Mouse (Mus musculus) hindbrain, embryonic 15.5 days (tissue): ENCODE data around the gene Nme3. TPM values are rescaled to one million over a fixed set of nuclear protein-coding genes. Genes with fewer than 3 reads are reported as not detected.

ENCODE experiments used
- ATAC-seq: fragments of 200-750 bp; cut with Nextera tagmentation; 2 replicates; pipeline ENCODE4 v1.8.0; 2017; ENCODE audit warnings: low read depth, moderate number of reproducible peaks, moderate TSS enrichment; ENCODE audit not compliant: low FRiP score
- H3K27ac ChIP-seq: fragments of 300-500 bp; sonication (generic); replicated peaks from 2 replicates; pipeline ENCODE4 v1.5.1; 2015; ENCODE audit warnings: mild to moderate bottlenecking, inconsistent platforms
- H3K27me3 ChIP-seq: fragments of 300-500 bp; sonication (generic); 2 replicates; pipeline ENCODE4 v1.6.1; 2015; ENCODE audit warnings: control low read depth, inconsistent platforms
- H3K36me3 ChIP-seq: fragments of 300-500 bp; sonication (generic); 2 replicates; pipeline ENCODE4 v1.6.1; 2015; ENCODE audit warnings: control low read depth, inconsistent platforms
- H3K4me1 ChIP-seq: fragments of 300-500 bp; sonication (generic); replicated peaks from 2 replicates; pipeline ENCODE4 v1.6.1; 2015; ENCODE audit warnings: control low read depth, inconsistent platforms
- H3K4me2 ChIP-seq: fragments of 300-500 bp; sonication (generic); 2 replicates; pipeline ENCODE4 v1.6.1; 2015; ENCODE audit warnings: moderate library complexity, mild to moderate bottlenecking, inconsistent platforms
- H3K4me3 ChIP-seq: fragments of 300-500 bp; sonication (generic); 2 replicates; pipeline ENCODE4 v1.5.1; 2015; ENCODE audit warnings: mild to moderate bottlenecking, inconsistent platforms
- H3K9ac ChIP-seq: fragments of 300-500 bp; sonication (generic); 2 replicates; pipeline ENCODE4 v1.6.1; 2015; ENCODE audit warnings: inconsistent platforms
- H3K9me3 ChIP-seq: fragments of 300-500 bp; sonication (generic); 2 replicates; pipeline ENCODE4 v1.6.1; 2016; ENCODE audit warnings: control low read depth, inconsistent platforms
- WGBS: fragments of 180-500 bp; shearing (Covaris S2); methylation state at CpG from one replicate; pipeline ENCODE4 v1.1.7; 2015; 5-methylcytosine and 5-hydroxymethylcytosine counted together
- polyA plus RNA-seq: library from polyadenylated mRNA; unstranded; fragments of >200 nt; fragmentation: Nextera tagmentation; extraction: Ambion mirVana; gene quantifications from 2 replicates; pipeline ENCODE4 v1.2.1, GENCODE M21; 2015

The Nme3 gene
- polyA plus RNA-seq, 1 experiment from 2014 or later, result 81.6 TPM

GRCm38 (mm10) chr17:24860076-24860475, 36.2 kb upstream of the Nme3 start:
- Histone ChIP-seq H3K27me3 (no peaks in the 10 kb centered on the region), H3K9ac (no peak overlapping the region), H3K4me2 (no peak overlapping the region), H3K27ac (no peak overlapping the region), H3K4me1 (no peaks in the 10 kb centered on the region), H3K4me3 (no peak overlapping the region), H3K36me3 (peaks cover 36% of the 10 kb centered on the region), H3K9me3 (no peaks in the 10 kb centered on the region)
- 95% methylated on average over 8 of the region's 8 CpGs for WGBS
- ATAC-seq, result no peak

- no peak overlapping the region for H3K27ac ChIP-seq
- no peaks in the 10 kb centered on the region for H3K4me1 ChIP-seq
- H3K4me3 ChIP-seq, result no peak overlapping the region
- no peaks in the 10 kb centered on the region for H3K27me3 ChIP-seq
- H3K9ac ChIP-seq, result no peak overlapping the region
- peaks cover 34% of the 10 kb centered on the region for H3K36me3 ChIP-seq
- WGBS, result 95% methylated on average over 3 of the region's 3 CpGs
- H3K9me3 ChIP-seq, result no peaks in the 10 kb centered on the region
- no peak overlapping the region for H3K4me2 ChIP-seq
- no peak for ATAC-seq
These were observed 34.5 kb upstream of the Nme3 start for GRCm38 (mm10) chr17:24861785-24862184.

- ATAC-seq, result no peak
- H3K9ac ChIP-seq, result no peak within 1 kb of the TSS
These were observed 30.5 kb upstream of the Nme3 start, which contains the start of gene Igfals for GRCm38 (mm10) chr17:24865776-24866175. Igfals (plus strand) TSS chr17:24865997.

GRCm38 (mm10) chr17:24867914-24868313, 28.4 kb upstream of the Nme3 start:
- no peak overlapping the region for H3K27ac ChIP-seq
- 96% methylated on average over 10 of the region's 10 CpGs for WGBS
- H3K27me3 ChIP-seq, result no peaks in the 10 kb centered on the region
- no peak overlapping the region for H3K4me2 ChIP-seq
- no peak for ATAC-seq
- no peak overlapping the region for H3K9ac ChIP-seq
- H3K4me1 ChIP-seq, result no peaks in the 10 kb centered on the region
- peaks cover 18% of the 10 kb centered on the region for H3K36me3 ChIP-seq
- no peaks in the 10 kb centered on the region for H3K9me3 ChIP-seq
- H3K4me3 ChIP-seq, result no peak overlapping the region

More at GRCm38 (mm10) chr17:24865776-24866175, 30.5 kb upstream of the Nme3 start, which contains the start of gene Igfals:
- 91% methylated on average over 8 of the region's 8 CpGs for WGBS
- no peaks in the 10 kb centered on the region for H3K4me1 ChIP-seq
- H3K4me2 ChIP-seq, result no peak within 1 kb of the TSS
- H3K27ac ChIP-seq, result no peak within 1 kb of the TSS
- H3K36me3 ChIP-seq, result peaks cover 34% of the 10 kb centered on the region
- no peak within 1 kb of the TSS for H3K4me3 ChIP-seq
- H3K27me3 ChIP-seq, result no peaks in the 10 kb centered on the region
- H3K9me3 ChIP-seq, result no peaks in the 10 kb centered on the region

DNA sequence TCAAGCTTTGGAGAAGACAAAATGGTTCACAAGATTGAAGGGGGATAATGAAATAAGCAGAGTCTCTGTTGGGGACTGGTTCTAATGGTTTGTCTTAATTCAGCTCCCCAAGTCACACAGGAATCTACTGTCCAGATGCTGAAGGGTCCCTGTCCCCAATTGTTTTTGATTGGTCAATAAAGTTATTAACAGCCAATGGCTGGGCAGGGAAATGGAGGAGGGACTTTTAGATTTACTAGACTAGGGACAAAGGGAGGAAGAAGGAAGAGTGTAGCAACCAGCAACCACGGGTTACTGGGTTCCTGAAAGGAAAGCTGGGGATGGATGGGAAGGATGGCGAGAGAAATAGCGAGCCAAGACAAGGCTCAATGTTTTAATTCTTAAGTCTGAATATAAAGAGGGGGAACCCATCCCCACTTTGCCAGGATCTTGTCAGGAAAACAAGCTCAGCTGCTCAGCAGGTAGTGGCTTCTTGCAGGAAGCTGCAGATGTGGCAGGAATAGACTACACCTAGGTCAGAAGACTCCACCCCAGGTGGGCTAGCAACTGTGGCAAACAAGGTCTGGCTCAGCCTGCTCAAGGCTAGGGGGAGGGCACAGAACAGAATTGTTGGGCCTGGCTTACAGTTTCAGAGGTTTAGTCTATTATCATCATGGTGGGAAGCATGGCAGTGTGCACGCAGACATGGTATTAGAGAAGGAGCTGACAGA, 22.4 kb upstream of the Nme3 start:
- Histone ChIP-seq H3K27ac (no peak overlapping the region), H3K9ac (no peak overlapping the region), H3K27me3 (no peaks in the 10 kb centered on the region), H3K4me3 (no peak overlapping the region), H3K36me3 (no peaks in the 10 kb centered on the region), H3K4me2 (no peak overlapping the region), H3K4me1 (no peaks in the 10 kb centered on the region), H3K9me3 (no peaks in the 10 kb centered on the region)
- 56% methylated on average over 4 of the region's 4 CpGs for WGBS
- ATAC-seq, result no peak

DNA sequence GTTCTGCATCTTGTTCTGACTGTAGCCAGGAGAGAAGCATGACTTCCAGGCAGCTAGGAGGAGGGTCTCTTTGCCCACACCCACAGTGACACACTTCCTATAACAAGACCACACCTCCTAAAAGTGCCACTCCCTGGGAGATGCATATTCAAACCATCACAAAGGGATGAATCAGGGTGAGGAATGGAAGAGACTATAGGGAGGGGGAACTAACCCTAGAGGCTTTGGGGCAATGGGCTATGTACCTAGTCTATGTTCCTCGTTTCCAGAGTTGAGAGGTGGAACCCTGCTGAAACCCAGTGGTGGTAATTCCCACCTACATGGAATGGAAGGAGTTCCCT, 21.9 kb upstream of the Nme3 start:
- H3K4me3 ChIP-seq, result no peak overlapping the region
- no peaks in the 10 kb centered on the region for H3K36me3 ChIP-seq
- WGBS, result 53% methylated on average over 1 of the region's 1 CpGs
- no peak overlapping the region for H3K9ac ChIP-seq
- no peaks in the 10 kb centered on the region for H3K9me3 ChIP-seq
- no peaks in the 10 kb centered on the region for H3K4me1 ChIP-seq
- H3K4me2 ChIP-seq, result no peak overlapping the region
- no peak for ATAC-seq
- H3K27ac ChIP-seq, result no peak overlapping the region
- no peaks in the 10 kb centered on the region for H3K27me3 ChIP-seq

DNA sequence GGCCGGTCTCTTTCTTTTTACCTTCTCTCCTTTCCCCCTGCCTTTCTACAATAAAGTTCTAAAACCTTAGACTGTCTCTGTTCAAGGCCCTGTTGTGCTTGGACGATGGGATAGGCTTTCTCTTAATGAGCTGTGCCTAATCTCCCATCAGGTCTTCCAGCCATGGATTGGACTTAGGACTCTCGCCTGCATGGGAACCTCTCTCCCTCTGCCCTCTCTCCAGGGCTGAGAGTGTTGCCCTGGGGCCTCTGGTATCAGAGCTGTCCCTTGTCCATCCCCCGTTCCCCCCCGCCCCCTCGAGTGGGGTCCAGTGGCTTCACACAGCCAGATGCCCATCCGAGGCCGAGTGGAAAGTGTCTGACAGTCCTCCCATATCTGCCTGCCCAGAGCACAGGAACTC, 21.3 kb upstream of the Nme3 start:
- Histone ChIP-seq H3K4me3 (no peak overlapping the region), H3K36me3 (no peaks in the 10 kb centered on the region), H3K27ac (no peak overlapping the region), H3K9me3 (no peaks in the 10 kb centered on the region), H3K4me2 (no peak overlapping the region), H3K4me1 (no peaks in the 10 kb centered on the region), H3K9ac (no peak overlapping the region), H3K27me3 (no peaks in the 10 kb centered on the region)
- ATAC-seq, result no peak
- 81% methylated on average over 8 of the region's 8 CpGs for WGBS

GRCm38 (mm10) chr17:24877336-24878116, 18.8 kb upstream of the Nme3 start:
- Histone ChIP-seq H3K9ac (no peak overlapping the region), H3K4me3 (no peak overlapping the region), H3K9me3 (no peaks in the 10 kb centered on the region), H3K27ac (no peak overlapping the region), H3K4me1 (no peaks in the 10 kb centered on the region), H3K4me2 (no peak overlapping the region), H3K36me3 (no peaks in the 10 kb centered on the region; the same call in 1 of the 2 replicates), H3K27me3 (no peaks in the 10 kb centered on the region)
- 66% methylated on average over 10 of the region's 10 CpGs for WGBS
- no peak for ATAC-seq

DNA sequence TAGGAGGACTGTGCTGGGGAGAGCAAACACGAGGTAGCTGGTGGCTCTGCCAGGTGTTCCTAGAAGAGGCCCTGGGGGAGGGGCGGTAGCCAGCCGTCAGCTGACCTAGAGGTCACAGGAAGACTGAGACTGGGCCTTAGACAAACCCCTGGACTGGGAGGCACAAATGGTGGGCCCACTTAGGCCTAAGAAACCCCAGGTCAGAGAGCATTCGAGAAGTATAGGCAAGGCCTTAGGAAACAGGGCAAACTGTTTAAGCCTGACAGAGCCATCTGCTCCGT, 18.2 kb upstream of the Nme3 start:
- Histone ChIP-seq H3K27me3 (no peaks in the 10 kb centered on the region), H3K9ac (no peak overlapping the region), H3K9me3 (no peaks in the 10 kb centered on the region), H3K36me3 (peaks cover 5% of the 10 kb centered on the region), H3K27ac (no peak overlapping the region), H3K4me2 (no peak overlapping the region), H3K4me1 (no peaks in the 10 kb centered on the region), H3K4me3 (no peak overlapping the region)
- no peak for ATAC-seq
- WGBS, result 45% methylated on average over 5 of the region's 5 CpGs

- Histone ChIP-seq H3K4me2 (no peak overlapping the region), H3K9me3 (no peaks in the 10 kb centered on the region), H3K36me3 (peaks cover 8% of the 10 kb centered on the region), H3K4me3 (no peak overlapping the region), H3K27me3 (no peaks in the 10 kb centered on the region), H3K27ac (no peak overlapping the region), H3K9ac (no peak overlapping the region), H3K4me1 (no peaks in the 10 kb centered on the region)
- WGBS, result 74% methylated on average over 8 of the region's 8 CpGs
- no peak for ATAC-seq
These were observed 17.8 kb upstream of the Nme3 start for GRCm38 (mm10) chr17:24878531-24878930.

DNA sequence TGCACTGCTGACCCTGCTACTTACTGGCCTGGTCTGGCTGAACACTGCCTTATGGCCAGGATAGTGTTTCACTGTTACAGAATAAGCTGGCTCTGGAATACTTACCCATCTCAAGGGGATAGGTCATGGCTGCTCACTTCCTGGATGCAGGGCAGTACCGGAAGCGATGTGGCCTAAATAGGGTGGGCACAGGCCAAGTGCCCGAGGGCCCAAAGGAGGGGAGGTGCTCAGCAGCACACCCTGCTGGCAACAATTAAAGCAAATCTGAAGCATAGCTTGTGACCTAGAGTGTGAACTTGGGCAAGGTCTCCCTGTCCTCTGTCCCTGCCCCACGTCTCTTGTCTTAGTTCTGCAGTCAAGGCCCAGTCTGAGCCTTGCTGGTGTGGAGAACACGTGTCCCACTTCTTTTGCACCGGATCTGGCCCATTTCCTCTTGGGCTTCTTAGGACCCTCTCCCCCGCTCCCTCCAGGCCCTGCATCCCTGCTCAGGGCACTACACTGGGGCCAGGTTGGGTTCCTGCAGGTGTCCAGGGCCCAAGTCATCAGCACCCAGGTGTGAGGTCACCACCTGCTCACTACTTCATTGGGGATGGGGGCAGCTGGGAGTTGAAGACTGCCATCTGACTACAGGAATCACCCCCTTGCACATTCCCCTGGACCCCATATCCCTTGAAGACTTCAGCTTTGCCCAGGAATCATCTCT, 14.4 kb upstream of the Nme3 start:
- Histone ChIP-seq H3K4me2 (no peak overlapping the region), H3K27ac (no peak overlapping the region), H3K9ac (no peak overlapping the region), H3K4me1 (peaks cover 8% of the 10 kb centered on the region), H3K36me3 (peaks cover 13% of the 10 kb centered on the region), H3K27me3 (no peaks in the 10 kb centered on the region), H3K9me3 (no peaks in the 10 kb centered on the region), H3K4me3 (no peak overlapping the region)
- no peak for ATAC-seq
- WGBS, result 55% methylated on average over 7 of the region's 7 CpGs

GRCm38 (mm10) chr17:24884391-24884790, 11.9 kb upstream of the Nme3 start:
- no peak for ATAC-seq
- 86% methylated on average over 6 of the region's 6 CpGs for WGBS

More at GRCm38 (mm10) chr17:24884391-24884790, 11.9 kb upstream of the Nme3 start:
- Histone ChIP-seq H3K4me2 (no peak overlapping the region), H3K4me3 (no peak overlapping the region), H3K36me3 (peaks cover 13% of the 10 kb centered on the region), H3K9ac (no peak overlapping the region), H3K9me3 (no peaks in the 10 kb centered on the region), H3K27me3 (no peaks in the 10 kb centered on the region), H3K4me1 (peaks cover 28% of the 10 kb centered on the region), H3K27ac (no peak overlapping the region)
